Mouse (Mus musculus): ENCODE data around the gene Ccdc155. TPM values are rescaled to one million over a fixed set of nuclear protein-coding genes. Genes with fewer than 3 reads are reported as not detected.

Ccdc155 gene
- polyA plus RNA-seq, 1 experiment from 2014 or later = 0.95 TPM

DNA sequence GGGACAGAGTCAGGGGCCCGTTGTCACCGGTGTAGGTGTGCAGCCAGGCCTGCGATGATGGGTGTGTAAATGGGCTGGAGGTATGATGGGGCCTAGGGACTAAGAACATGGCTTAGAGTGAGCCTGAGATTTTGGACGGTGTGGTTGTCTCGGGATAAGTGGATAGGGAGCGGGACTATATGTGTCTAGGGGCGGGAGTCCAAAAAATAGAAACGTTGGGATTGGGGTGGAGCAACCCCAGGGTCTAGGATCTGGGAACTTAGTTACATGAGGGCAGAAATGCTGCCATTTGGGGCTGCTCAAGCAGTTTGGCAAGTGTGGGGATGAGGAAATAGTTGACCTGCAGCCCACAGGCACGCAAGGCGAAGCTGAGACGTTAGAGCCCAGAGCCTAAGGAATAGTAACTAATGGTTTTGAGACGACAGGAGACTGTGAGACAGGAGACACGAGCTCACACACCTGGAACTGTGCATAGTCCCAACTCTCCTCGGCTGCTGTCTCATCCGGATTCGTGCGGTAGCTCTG is 31.0 kb upstream of the Ccdc155 start:
- Histone ChIP-seq H3K27me3 (replicated peaks; ENCODE audit: control insufficient read depth, insufficient read depth, low read length) (peaks cover 14% of the 10 kb centered on the region), H3K9ac (replicated peaks; ENCODE audit: low read depth, low read length) (peak overlapping the region; percentile 12; the same call in 1 of the 2 replicates), H3K4me3 (replicated peaks; ENCODE audit: low read length) (peak overlapping the region; percentile 2; the same call in 1 of the 2 replicates), H3K9me3 (ENCODE audit: control insufficient read depth, low read length) (no peaks in the 10 kb centered on the region), H3K4me2 (ENCODE audit: low read length) (peak overlapping the region; percentile 43), H3K27ac (ENCODE audit: low read length) (peak overlapping the region; percentile 5; the same call in 1 of the 2 replicates), H3K4me1 (replicated peaks; ENCODE audit: control insufficient read depth, insufficient read depth, low read length) (peaks cover 27% of the 10 kb centered on the region), H3K36me3 (ENCODE audit: control insufficient read depth, insufficient read depth) (no peaks in the 10 kb centered on the region)
- no peak; the same call in 1 of the 2 replicates for ATAC-seq
- WGBS = 33% methylated on average over 17 of the region's 17 CpGs

DNA sequence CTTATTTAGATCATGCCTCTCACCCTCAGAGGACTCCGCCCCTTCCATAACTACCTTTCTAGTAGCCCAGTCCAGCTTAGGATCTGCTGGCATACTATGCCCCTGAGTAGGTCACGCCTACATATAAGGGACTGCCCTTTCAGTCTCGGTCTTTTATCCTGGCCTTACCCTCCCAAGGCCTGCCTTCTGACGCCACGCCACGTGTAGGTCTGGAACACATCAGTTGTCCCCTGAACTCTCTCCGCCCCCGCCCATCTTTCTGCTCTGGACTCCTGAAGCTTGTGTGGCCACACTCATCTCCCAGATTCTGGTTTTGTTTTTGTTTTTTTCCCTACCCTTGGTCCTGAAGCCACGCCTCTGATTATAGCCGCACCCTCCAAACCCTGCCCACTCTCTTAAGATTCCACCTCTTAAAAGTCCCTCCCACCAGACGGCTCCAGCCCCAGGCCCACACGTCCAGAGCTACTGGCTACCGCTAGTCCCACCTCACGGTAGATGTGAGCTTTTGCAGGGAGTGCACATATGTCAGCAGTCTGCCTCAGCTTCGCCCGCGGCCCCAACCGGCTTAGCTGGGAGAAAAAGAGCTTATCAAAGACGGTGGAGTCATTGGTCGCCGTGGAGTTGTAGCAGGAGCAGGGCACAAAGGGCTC is 30.4 kb upstream of the Ccdc155 start:
- Histone ChIP-seq H3K4me3 (replicated peaks; ENCODE audit: low read length) (peak overlapping the region; percentile 2; the same call in 1 of the 2 replicates), H3K4me1 (replicated peaks; ENCODE audit: control insufficient read depth, insufficient read depth, low read length) (peaks cover 23% of the 10 kb centered on the region), H3K27me3 (replicated peaks; ENCODE audit: control insufficient read depth, insufficient read depth, low read length) (peaks cover 14% of the 10 kb centered on the region; the same call in 1 of the 2 replicates), H3K9me3 (ENCODE audit: control insufficient read depth, low read length) (no peaks in the 10 kb centered on the region), H3K27ac (ENCODE audit: low read length) (peak overlapping the region; percentile 5; the same call in 1 of the 2 replicates), H3K36me3 (ENCODE audit: control insufficient read depth, insufficient read depth) (no peaks in the 10 kb centered on the region), H3K4me2 (ENCODE audit: low read length) (peak overlapping the region; percentile 43), H3K9ac (replicated peaks; ENCODE audit: low read depth, low read length) (peak overlapping the region; percentile 38; the same call in 1 of the 2 replicates)
- 8% methylated on average over 21 of the region's 21 CpGs for WGBS
- ATAC-seq = peak; percentile 75

DNA sequence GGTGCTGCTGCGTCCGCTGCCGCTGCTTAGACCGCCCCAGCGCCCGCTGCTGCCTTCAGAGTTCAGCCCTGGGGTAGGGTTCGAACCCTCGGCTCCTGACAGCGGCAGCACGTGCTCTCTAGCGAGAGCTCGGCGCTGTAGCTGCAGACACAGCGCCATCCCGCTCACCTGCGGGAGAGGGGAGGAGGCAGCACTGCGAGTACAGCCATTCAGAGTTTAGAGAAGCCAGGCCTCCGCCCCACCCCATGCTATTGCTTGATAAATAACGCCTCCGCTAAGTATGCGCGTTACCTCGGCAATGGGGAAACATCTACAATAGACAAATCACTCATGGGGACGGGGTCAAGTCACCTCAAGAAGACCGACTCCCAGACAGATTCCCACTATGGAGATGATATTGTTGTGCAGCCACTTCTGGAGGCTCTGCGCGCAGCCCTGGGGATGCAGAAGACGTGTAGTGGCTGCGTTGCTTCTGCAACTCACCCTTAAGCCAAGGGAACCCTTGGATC is 29.7 kb upstream of the Ccdc155 start:
- peaks cover 23% of the 10 kb centered on the region for H3K4me1 ChIP-seq (replicated peaks; ENCODE audit: control insufficient read depth, insufficient read depth, low read length)
- H3K9me3 ChIP-seq (ENCODE audit: control insufficient read depth, low read length) = no peaks in the 10 kb centered on the region
- 9% methylated on average over 29 of the region's 29 CpGs for WGBS
- ATAC-seq = 0 out of 2 replicates have a peak, but pooled peaks have one; percentile 22
- no peaks in the 10 kb centered on the region for H3K36me3 ChIP-seq (ENCODE audit: control insufficient read depth, insufficient read depth)
- peak overlapping the region; percentile 43 for H3K4me2 ChIP-seq (ENCODE audit: low read length)
- H3K27me3 ChIP-seq (replicated peaks; ENCODE audit: control insufficient read depth, insufficient read depth, low read length) = peaks cover 11% of the 10 kb centered on the region; the same call in 1 of the 2 replicates
- H3K27ac ChIP-seq (ENCODE audit: low read length) = peak overlapping the region; percentile 66
- peak overlapping the region; percentile 2; the same call in 1 of the 2 replicates for H3K4me3 ChIP-seq (replicated peaks; ENCODE audit: low read length)
- peak overlapping the region; percentile 38; the same call in 1 of the 2 replicates for H3K9ac ChIP-seq (replicated peaks; ENCODE audit: low read depth, low read length)

DNA sequence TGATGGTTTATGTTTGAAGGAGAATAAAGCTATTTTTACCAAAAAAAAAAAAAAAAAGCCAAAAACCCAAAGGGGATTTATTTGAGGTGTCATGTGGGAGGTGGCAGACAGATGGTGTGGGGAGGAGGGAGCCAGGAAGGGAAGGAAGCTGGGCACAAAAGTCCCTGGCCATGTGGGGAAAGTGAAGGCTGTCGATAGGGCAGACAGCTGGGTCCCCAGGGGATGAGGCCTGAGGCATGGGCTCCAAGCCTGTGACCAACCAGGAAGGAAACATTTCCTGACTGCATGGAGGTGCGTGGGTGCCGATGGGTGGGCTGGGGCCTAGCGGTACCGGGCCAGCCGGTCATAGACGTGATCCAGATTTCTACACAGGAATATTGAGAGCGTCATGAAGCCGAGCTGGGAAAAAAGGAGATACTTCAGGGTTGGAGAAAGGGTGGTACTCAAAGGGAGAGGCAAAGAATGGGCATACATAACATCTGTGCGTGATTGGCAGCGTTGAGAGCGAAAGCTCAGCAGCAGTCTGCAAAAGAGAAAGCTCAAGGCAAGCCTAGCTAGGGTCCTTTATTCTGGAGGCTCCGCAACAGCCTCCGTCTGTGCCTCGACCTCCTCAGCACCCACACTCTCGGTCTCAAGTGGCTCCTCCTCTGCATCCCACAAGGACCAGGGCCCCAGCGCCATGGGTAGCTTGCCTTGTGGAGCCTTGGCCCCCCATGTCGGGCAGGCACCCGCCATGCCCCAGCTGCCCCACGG is 29.1 kb upstream of the Ccdc155 start:
- peaks cover 23% of the 10 kb centered on the region for H3K4me1 ChIP-seq (replicated peaks; ENCODE audit: control insufficient read depth, insufficient read depth, low read length)
- peak; percentile 24; the same call in 1 of the 2 replicates for ATAC-seq
- WGBS = 13% methylated on average over 20 of the region's 20 CpGs
- H3K27me3 ChIP-seq (replicated peaks; ENCODE audit: control insufficient read depth, insufficient read depth, low read length) = 0 out of 2 replicates have a peak, but pooled peaks cover 8% of the 10 kb centered on the region
- H3K9ac ChIP-seq (replicated peaks; ENCODE audit: low read depth, low read length) = peak overlapping the region; percentile 38; the same call in 1 of the 2 replicates
- H3K27ac ChIP-seq (ENCODE audit: low read length) = peak overlapping the region; percentile 66
- peak overlapping the region; percentile 43 for H3K4me2 ChIP-seq (ENCODE audit: low read length)
- no peaks in the 10 kb centered on the region for H3K9me3 ChIP-seq (ENCODE audit: control insufficient read depth, low read length)
- peak overlapping the region; percentile 2; the same call in 1 of the 2 replicates for H3K4me3 ChIP-seq (replicated peaks; ENCODE audit: low read length)
- no peaks in the 10 kb centered on the region for H3K36me3 ChIP-seq (ENCODE audit: control insufficient read depth, insufficient read depth)

DNA sequence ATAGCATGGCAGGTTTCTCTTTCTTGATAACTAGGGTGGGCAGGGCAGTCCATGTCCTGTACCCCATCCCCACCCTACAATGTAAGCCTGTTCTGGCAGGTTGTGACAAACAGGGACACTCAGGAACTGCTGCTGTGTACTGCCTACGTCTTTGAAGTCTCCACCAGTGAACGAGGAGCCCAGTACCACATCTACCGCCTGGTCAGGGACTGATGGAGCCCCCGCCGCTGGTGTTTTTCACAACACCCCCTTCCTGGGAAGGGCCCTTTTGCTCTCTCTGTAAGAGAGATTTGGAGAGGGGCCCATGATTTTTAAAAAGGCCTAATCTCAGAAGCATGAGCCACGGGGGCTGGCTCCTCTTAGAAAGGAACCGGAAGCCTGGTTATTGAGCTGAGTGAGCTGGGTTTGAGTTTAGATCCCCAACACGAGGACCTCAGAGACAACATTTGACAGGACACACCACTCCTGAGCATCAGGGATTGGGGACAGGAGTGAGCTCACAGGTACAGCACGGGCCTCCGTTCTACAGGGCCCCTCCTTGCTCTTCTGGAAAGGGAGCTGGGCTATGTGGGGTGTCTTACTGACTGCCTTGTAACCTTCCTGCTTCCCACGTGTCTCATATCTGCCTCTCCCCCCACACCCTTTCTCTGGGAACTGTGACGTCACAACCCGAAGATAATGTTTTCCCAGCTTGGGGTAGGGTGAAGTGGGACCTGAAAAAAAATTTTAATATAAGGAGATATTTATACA is 28.2 kb upstream of the Ccdc155 start:
- WGBS = 64% methylated on average over 13 of the region's 13 CpGs
- no peaks in the 10 kb centered on the region for H3K36me3 ChIP-seq (ENCODE audit: control insufficient read depth, insufficient read depth)
- no peak overlapping the region for H3K4me3 ChIP-seq (replicated peaks; ENCODE audit: low read length)
- peaks cover 23% of the 10 kb centered on the region for H3K4me1 ChIP-seq (replicated peaks; ENCODE audit: control insufficient read depth, insufficient read depth, low read length)
- H3K27me3 ChIP-seq (replicated peaks; ENCODE audit: control insufficient read depth, insufficient read depth, low read length) = no peaks in the 10 kb centered on the region
- H3K9me3 ChIP-seq (ENCODE audit: control insufficient read depth, low read length) = no peaks in the 10 kb centered on the region
- no peak overlapping the region for H3K4me2 ChIP-seq (ENCODE audit: low read length)
- H3K9ac ChIP-seq (replicated peaks; ENCODE audit: low read depth, low read length) = no peak overlapping the region
- ATAC-seq = no peak
- no peak overlapping the region for H3K27ac ChIP-seq (ENCODE audit: low read length)

DNA sequence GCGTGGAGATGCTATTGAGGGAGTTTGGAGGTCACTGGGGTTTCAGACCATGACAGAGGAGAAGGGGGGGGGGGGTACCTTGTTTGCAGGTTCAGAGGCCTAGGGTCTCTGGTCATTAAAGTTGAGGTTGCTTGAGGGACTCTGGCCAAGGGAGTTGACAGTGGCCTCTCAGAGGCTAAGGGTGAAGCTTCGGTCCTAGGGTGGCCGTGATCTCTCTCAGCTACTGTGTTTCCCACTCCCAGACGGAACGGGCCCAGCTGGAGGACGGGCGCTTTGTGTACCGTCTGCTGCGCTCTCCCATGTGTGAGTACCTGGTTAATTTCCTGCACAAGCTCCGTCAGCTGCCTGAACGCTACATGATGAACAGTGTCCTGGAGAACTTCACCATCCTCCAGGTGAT is 27.2 kb upstream of the Ccdc155 start:
- Histone ChIP-seq H3K4me2 (ENCODE audit: low read length) (no peak overlapping the region), H3K9me3 (ENCODE audit: control insufficient read depth, low read length) (no peaks in the 10 kb centered on the region), H3K36me3 (ENCODE audit: control insufficient read depth, insufficient read depth) (no peaks in the 10 kb centered on the region), H3K27me3 (replicated peaks; ENCODE audit: control insufficient read depth, insufficient read depth, low read length) (no peaks in the 10 kb centered on the region), H3K4me3 (replicated peaks; ENCODE audit: low read length) (no peak overlapping the region), H3K9ac (replicated peaks; ENCODE audit: low read depth, low read length) (no peak overlapping the region), H3K27ac (ENCODE audit: low read length) (no peak overlapping the region), H3K4me1 (replicated peaks; ENCODE audit: control insufficient read depth, insufficient read depth, low read length) (peaks cover 23% of the 10 kb centered on the region)
- no peak for ATAC-seq
- WGBS = 80% methylated on average over 11 of the region's 11 CpGs

DNA sequence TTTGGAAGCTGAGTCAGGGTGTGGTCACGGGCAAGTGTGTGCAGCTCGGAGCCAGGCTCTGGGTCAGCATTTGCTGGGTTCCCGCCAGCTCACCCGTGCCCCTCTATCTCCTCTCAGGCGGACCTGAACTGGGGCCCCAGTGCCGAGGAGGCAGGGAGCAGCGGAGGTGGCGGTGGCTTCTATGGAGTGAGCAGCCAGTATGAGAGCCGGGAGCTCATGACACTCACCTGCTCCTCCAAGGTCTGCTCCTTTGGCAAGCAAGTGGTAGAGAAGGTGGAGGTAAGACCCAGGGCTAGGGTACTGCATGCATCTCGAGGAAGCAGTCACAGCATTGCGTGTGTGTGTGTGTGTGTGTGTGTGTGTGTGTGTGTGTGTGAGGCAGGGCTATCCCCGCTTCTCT is 26.5 kb upstream of the Ccdc155 start:
- H3K36me3 ChIP-seq (ENCODE audit: control insufficient read depth, insufficient read depth) = no peaks in the 10 kb centered on the region
- H3K4me1 ChIP-seq (replicated peaks; ENCODE audit: control insufficient read depth, insufficient read depth, low read length) = peaks cover 23% of the 10 kb centered on the region
- no peak overlapping the region for H3K4me3 ChIP-seq (replicated peaks; ENCODE audit: low read length)
- no peak overlapping the region for H3K9ac ChIP-seq (replicated peaks; ENCODE audit: low read depth, low read length)
- no peak overlapping the region for H3K4me2 ChIP-seq (ENCODE audit: low read length)
- H3K27me3 ChIP-seq (replicated peaks; ENCODE audit: control insufficient read depth, insufficient read depth, low read length) = no peaks in the 10 kb centered on the region
- no peak overlapping the region for H3K27ac ChIP-seq (ENCODE audit: low read length)
- no peaks in the 10 kb centered on the region for H3K9me3 ChIP-seq (ENCODE audit: control insufficient read depth, low read length)
- ATAC-seq = no peak
- 90% methylated on average over 12 of the region's 12 CpGs for WGBS

DNA sequence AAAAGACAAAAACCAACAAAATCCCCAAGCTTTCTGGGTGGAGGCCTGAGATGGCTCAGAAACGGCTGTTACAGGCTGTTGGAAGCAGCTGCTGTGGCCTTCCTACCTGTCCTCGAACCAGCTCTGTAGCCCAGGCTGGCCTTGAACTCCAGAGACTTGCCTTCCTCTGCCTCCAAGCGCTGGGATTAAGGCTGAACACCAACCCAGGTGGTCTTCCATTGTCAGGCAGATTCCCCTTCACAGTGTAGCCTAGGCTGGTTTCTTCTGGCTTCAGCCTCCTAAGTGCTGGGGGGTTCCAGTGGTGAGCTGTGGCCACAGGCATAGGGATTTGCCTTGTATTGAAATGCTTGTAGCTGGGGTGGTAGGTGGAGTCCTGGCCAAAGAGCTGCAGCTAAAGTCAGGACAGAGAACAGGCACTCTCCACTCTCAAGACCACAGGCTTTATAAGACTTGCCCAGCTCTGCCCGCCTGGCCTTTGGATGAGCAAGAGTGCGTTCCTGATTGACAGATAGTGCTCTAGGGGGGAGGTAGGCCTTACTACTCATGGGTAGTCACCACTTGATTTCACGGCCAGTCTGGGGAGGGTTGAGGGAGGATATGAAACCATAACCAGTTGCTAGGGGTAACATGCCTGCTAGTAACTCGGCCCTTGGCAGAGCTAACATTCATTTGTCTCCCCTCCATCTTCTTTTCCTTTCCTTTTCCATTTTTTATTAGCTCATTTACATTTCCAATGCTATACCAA is 24.9 kb upstream of the Ccdc155 start:
- H3K4me2 ChIP-seq (ENCODE audit: low read length) = no peak overlapping the region
- no peaks in the 10 kb centered on the region for H3K27me3 ChIP-seq (replicated peaks; ENCODE audit: control insufficient read depth, insufficient read depth, low read length)
- 86% methylated on average over 7 of the region's 7 CpGs for WGBS
- no peaks in the 10 kb centered on the region for H3K9me3 ChIP-seq (ENCODE audit: control insufficient read depth, low read length)
- peaks cover 17% of the 10 kb centered on the region for H3K4me1 ChIP-seq (replicated peaks; ENCODE audit: control insufficient read depth, insufficient read depth, low read length)
- no peak for ATAC-seq
- no peak overlapping the region for H3K9ac ChIP-seq (replicated peaks; ENCODE audit: low read depth, low read length)
- H3K36me3 ChIP-seq (ENCODE audit: control insufficient read depth, insufficient read depth) = no peaks in the 10 kb centered on the region
- no peak overlapping the region for H3K27ac ChIP-seq (ENCODE audit: low read length)
- no peak overlapping the region for H3K4me3 ChIP-seq (replicated peaks; ENCODE audit: low read length)

Data from forebrain, embryonic 16.5 days (tissue).